Mouse (Mus musculus) forebrain, embryonic 16.5 days (tissue): ENCODE measurements around the gene Gm6588. TPM values are rescaled to one million over a fixed set of nuclear protein-coding genes. Genes with fewer than 3 reads are reported as not detected.
"Not testable (repeated sequence)": the region's sequence is repeated elsewhere in the genome, so short reads cannot be mapped to it uniquely, and the experiment has no call there.

Source experiments
- ATAC-seq: fragments of 200-750 bp; cut with Nextera tagmentation; 2 replicates; pipeline ENCODE4 v1.8.0; 2017; ENCODE audit warnings: mild to moderate bottlenecking, moderate library complexity
- H3K27ac ChIP-seq: fragments of 300-500 bp; sonication (generic); 2 replicates; pipeline ENCODE4 v1.5.1; 2014; ENCODE audit warnings: low read length, control low read depth
- H3K27me3 ChIP-seq: fragments of 300-500 bp; sonication (generic); replicated peaks from 2 replicates; pipeline ENCODE4 v1.6.1; 2014; ENCODE audit warnings: low read length; ENCODE audit not compliant: control insufficient read depth, insufficient read depth
- H3K36me3 ChIP-seq: fragments of 300-500 bp; sonication (generic); 2 replicates; pipeline ENCODE4 v1.6.1; 2014; ENCODE audit not compliant: control insufficient read depth, insufficient read depth
- H3K4me1 ChIP-seq: fragments of 300-500 bp; sonication (generic); replicated peaks from 2 replicates; pipeline ENCODE4 v1.6.1; 2014; ENCODE audit warnings: low read length; ENCODE audit not compliant: control insufficient read depth, insufficient read depth
- H3K4me2 ChIP-seq: fragments of 300-500 bp; sonication (generic); 2 replicates; pipeline ENCODE4 v1.6.1; 2014; ENCODE audit warnings: mild to moderate bottlenecking, low read length, control low read depth
- H3K4me3 ChIP-seq: fragments of 300-500 bp; sonication (generic); replicated peaks from 2 replicates; pipeline ENCODE4 v1.5.1; 2014; ENCODE audit warnings: mild to moderate bottlenecking, low read length, control low read depth
- H3K9ac ChIP-seq: fragments of 300-500 bp; sonication (generic); replicated peaks from 2 replicates; pipeline ENCODE4 v1.6.1; 2014; ENCODE audit warnings: low read depth, low read length, control low read depth
- H3K9me3 ChIP-seq: fragments of 300-500 bp; sonication (generic); 2 replicates; pipeline ENCODE4 v1.6.1; 2016; ENCODE audit warnings: low read length; ENCODE audit not compliant: control insufficient read depth
- WGBS: fragments of 180-500 bp; shearing (Covaris S2); extraction: QIAGEN DNeasy Blood & Tissue Kit; methylation state at CpG from one replicate; pipeline ENCODE4 v1.1.7; 2014; 5-methylcytosine and 5-hydroxymethylcytosine counted together
- polyA plus RNA-seq: library from polyadenylated mRNA; unstranded; fragments of >200 nt; fragmentation: Nextera tagmentation; extraction: Ambion mirVana; gene quantifications from 2 replicates; pipeline ENCODE4 v1.2.1, GENCODE M21; 2015

Gene Gm6588
- polyA plus RNA-seq, result 0.43 and 1.3 TPM in 2 replicates

DNA sequence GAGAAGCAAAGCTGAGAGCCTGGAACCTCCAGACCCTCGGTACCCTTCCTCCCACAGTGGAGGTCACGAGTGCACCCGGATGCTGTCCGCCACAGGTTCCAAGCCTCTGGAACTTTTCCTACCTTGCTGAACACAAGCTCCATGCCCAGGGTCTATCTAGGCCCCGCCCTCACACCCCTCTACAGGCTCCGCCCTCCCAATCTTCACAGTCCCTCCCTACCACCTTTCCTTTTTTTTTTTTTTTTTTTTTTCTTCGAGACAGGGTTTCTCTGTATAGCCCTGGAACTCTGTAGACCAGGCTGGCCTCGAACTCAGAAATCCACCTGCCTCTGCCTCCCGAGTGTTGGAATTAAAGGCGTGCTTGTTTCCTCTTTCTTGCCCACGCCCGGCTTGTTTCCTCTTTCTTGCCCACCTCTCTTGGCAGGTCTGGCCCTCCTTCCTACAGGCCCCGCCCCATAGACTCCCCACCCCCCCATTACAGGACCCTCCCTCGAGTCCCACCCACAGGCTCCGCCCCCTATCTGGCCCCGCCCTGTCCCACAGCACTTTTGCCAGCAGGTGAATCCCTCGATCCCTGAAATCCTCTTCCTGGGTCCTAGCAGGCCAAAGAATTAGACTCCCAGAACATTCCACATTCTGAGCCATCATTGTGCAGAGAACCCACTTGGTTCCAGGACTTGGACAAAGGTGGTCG, at the start of gene Gm6588:
Gene Gm6588, plus strand, starts transcription at position 680 of the 694 bp plus-strand sequence.
- H3K9me3 ChIP-seq, result no peaks in the 10 kb centered on the region
- 73% methylated on average over 18 of the region's 18 CpGs for WGBS
- no peak for ATAC-seq
- H3K4me1 ChIP-seq, result 0 out of 2 replicates have a peak, but pooled peaks cover 4% of the 10 kb centered on the region
- no peak within 1 kb of the TSS for H3K4me2 ChIP-seq
- no peak within 1 kb of the TSS for H3K4me3 ChIP-seq
- no peaks in the 10 kb centered on the region for H3K27me3 ChIP-seq
- no peak within 1 kb of the TSS for H3K27ac ChIP-seq
- no peak within 1 kb of the TSS for H3K9ac ChIP-seq
- H3K36me3 ChIP-seq, result no peaks in the 10 kb centered on the region

DNA sequence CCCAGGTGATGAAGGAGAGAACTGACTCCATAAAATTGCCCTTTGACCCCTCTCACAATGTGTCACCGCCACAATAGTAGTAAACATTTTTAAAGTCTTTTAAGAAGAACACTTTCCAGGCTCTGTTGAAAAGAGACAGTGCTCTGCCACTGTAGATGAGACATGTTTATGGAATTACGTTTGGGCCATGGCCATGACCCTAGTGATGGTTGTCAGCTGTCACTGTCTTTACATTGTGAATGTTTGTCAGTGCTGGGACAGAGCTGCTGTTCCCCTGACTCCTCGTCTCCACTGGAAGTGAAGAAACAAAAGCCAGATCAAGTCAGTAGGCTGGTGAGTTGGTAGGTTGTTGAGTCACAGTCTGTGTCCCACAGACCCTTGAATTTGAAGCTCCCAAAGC, 46.8 kb upstream of the Gm6588 start:
- Histone ChIP-seq H3K4me1 (0 out of 2 replicates have a peak, but pooled peaks cover 2% of the 10 kb centered on the region), H3K27ac (no peak overlapping the region), H3K9ac (no peak overlapping the region), H3K27me3 (no peaks in the 10 kb centered on the region), H3K36me3 (no peaks in the 10 kb centered on the region), H3K4me3 (no peak overlapping the region), H3K9me3 (no peaks in the 10 kb centered on the region), H3K4me2 (no peak overlapping the region)
- ATAC-seq, result no peak
- 76% methylated on average over 3 of the region's 3 CpGs for WGBS

DNA sequence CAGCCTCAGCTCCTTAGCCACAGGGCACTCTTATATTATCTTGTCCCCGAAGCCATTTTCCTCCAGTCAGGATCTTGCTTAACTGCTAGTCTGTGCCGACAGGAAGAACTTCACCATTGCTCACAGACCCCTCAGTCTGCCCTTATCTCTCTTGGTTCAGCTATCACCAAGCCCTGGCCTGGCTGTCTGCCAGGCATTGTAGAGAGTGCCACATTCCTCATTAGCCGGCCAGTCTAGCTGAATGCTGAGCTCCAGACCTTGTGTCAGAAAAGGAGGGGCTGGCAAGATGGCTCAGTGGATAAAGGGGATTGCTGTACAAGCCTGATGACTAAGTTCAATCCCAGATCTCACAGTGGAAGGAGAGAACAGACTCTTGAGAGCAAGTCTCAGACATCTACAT, 43.2 kb upstream of the Gm6588 start:
- Histone ChIP-seq H3K27ac (no peak overlapping the region), H3K36me3 (no peaks in the 10 kb centered on the region), H3K9ac (no peak overlapping the region), H3K27me3 (no peaks in the 10 kb centered on the region), H3K9me3 (no peaks in the 10 kb centered on the region), H3K4me3 (no peak overlapping the region), H3K4me1 (peaks cover 9% of the 10 kb centered on the region), H3K4me2 (no peak overlapping the region)
- 69% methylated on average over 3 of the region's 3 CpGs for WGBS
- ATAC-seq, result no peak

DNA sequence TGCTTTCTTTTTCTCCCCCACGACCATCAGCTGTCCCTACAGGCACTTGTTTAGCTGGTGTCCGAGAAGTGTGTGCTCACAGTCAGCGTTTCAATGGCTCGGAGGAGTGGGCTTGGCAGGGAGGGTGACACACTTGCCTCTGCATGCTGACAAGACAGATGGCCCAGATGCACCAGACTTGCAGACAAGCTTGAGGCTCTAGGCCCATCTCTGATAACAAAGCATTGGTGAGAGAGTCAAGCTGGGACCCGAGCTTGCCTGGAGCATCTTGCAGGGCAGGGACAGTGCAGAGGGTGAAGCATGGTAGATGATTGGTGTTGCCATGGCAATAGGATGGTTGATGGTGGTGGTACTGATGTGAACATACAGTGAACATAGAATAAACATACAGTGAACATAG, 40.0 kb upstream of the Gm6588 start:
- H3K36me3 ChIP-seq, result no peaks in the 10 kb centered on the region
- 57% methylated on average over 5 of the region's 5 CpGs for WGBS
- H3K4me2 ChIP-seq, result no peak overlapping the region
- no peak overlapping the region for H3K4me3 ChIP-seq
- peaks cover 24% of the 10 kb centered on the region for H3K4me1 ChIP-seq
- no peak for ATAC-seq
- H3K27ac ChIP-seq, result no peak overlapping the region
- no peaks in the 10 kb centered on the region for H3K27me3 ChIP-seq
- no peaks in the 10 kb centered on the region for H3K9me3 ChIP-seq
- H3K9ac ChIP-seq, result no peak overlapping the region

DNA sequence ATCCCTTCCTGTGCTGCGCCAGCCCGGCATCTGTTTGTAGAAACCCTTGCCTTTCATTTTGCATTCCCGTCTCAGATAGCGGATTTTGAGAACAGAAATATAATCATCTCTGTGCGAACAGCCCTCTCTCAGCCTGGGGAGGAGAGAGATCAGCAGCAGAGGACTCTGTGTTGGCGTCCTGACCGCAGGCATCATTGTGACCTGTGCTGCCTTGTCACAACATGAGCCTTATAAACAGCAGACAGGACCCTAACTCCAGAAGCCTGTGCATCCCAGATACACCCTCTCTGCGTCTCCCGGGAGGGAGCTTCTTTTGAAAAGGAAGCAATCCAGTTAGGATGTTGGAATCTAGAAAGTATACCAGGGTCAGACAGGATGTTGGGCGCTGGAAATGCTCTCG, 38.2 kb upstream of the Gm6588 start:
- Histone ChIP-seq H3K4me2 (peak overlapping the region; percentile 38; the same call in 1 of the 2 replicates), H3K27ac (peak overlapping the region; percentile 71), H3K36me3 (no peaks in the 10 kb centered on the region), H3K4me3 (no peak overlapping the region), H3K27me3 (no peaks in the 10 kb centered on the region), H3K4me1 (peaks cover 24% of the 10 kb centered on the region), H3K9me3 (no peaks in the 10 kb centered on the region), H3K9ac (peak overlapping the region; percentile 23)
- peak; percentile 16; the same call in 1 of the 2 replicates for ATAC-seq
- WGBS, result 15% methylated on average over 11 of the region's 11 CpGs

DNA sequence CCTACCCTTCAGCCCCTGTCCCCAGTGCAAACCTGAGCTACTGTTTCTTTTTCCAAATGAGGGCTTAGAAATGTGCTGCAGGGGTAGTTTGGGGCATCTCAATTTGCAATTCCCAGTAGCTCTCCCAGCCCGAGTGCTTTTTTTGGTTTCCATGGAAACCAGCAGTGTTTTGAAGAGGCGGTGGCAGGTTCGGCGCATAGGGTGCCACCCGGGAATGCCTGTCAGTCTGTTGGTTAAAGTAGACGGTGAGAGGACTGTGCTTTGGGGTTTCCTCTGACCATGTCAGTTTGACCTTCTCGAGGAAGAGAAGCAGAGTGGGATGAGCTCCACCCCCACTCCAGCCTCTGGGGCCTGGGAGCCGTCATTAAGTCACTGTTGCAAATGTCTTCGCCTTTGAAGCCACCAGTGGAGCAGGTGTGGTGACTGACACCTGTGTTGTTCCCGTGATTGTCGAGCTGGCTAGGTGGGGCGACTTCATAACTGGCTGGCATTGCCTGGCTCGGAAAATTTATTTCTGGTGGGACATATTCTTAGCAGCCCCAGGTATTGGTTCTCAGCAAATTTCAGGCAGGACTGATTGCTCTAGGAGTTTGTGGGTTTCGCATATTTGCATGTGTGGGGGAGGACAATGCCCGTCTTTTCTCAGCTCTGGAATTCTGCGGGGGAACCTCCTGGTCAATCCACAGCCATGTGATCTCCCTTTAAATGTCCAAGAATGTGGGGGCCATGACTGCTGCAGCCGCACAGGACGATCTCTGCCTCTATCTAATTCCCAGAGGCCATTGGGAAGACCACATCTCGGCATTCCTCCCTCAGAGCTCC, 37.5 kb upstream of the Gm6588 start:
- ATAC-seq, result peak; percentile 75
- 14% methylated on average over 19 of the region's 19 CpGs for WGBS
- H3K4me3 ChIP-seq, result no peak overlapping the region
- H3K4me2 ChIP-seq, result peak overlapping the region; percentile 38
- H3K9ac ChIP-seq, result no peak overlapping the region
- H3K4me1 ChIP-seq, result peaks cover 24% of the 10 kb centered on the region
- no peaks in the 10 kb centered on the region for H3K27me3 ChIP-seq
- no peaks in the 10 kb centered on the region for H3K9me3 ChIP-seq
- no peaks in the 10 kb centered on the region for H3K36me3 ChIP-seq
- H3K27ac ChIP-seq, result peak overlapping the region; percentile 71

DNA sequence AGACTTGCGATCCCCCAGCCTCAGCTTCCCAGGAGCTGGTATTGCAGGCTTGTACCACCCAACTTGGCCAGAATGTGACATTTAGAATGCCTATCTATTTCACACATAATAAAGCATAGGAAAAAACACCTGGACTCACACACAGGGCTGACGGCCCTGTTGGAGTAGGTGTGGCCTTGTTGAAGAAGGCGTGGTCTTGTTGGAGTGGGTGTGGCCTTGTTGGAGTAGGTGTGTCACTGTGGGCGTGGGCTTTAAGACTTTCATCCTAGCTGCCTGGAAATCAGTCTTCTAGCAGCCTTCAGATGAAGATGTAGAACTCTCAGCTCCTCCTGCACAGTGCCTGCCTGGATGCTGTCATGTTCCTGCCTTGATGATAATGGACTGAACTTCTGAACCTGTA, 36.4 kb upstream of the Gm6588 start:
- not testable (repeated sequence) for H3K9ac ChIP-seq, H3K9me3 ChIP-seq, ATAC-seq, H3K4me2 ChIP-seq, H3K36me3 ChIP-seq, H3K27me3 ChIP-seq, H3K27ac ChIP-seq, H3K4me3 ChIP-seq
- 88% methylated on average over 4 of the region's 4 CpGs for WGBS
- H3K4me1 ChIP-seq, result peaks cover 24% of the 10 kb centered on the region

DNA sequence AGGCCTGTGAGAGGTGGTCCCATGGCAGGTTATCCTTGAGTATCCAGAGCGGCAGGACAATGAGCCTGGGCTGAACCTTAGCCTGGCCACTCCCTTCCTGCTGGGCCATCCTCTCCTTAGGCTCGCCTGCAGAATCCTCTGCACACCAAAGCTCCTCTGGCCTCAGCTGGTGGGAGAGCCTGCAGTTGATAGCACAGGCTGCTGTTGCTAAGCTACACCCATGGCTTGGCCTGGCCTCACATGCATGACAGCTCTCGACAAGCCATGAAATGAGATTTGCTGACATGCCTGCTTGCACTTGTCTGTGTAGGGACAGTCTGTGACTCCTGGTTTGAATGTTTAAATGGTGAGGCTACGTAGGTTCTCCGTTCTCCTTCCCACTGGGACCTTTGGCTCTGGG, 32.6 kb upstream of the Gm6588 start:
- no peaks in the 10 kb centered on the region for H3K36me3 ChIP-seq
- 55% methylated on average over 5 of the region's 5 CpGs for WGBS
- no peak overlapping the region for H3K9ac ChIP-seq
- no peak overlapping the region for H3K4me3 ChIP-seq
- H3K27ac ChIP-seq, result no peak overlapping the region
- H3K4me2 ChIP-seq, result no peak overlapping the region
- H3K9me3 ChIP-seq, result no peaks in the 10 kb centered on the region
- peaks cover 11% of the 10 kb centered on the region for H3K4me1 ChIP-seq
- no peak for ATAC-seq
- no peaks in the 10 kb centered on the region for H3K27me3 ChIP-seq

DNA sequence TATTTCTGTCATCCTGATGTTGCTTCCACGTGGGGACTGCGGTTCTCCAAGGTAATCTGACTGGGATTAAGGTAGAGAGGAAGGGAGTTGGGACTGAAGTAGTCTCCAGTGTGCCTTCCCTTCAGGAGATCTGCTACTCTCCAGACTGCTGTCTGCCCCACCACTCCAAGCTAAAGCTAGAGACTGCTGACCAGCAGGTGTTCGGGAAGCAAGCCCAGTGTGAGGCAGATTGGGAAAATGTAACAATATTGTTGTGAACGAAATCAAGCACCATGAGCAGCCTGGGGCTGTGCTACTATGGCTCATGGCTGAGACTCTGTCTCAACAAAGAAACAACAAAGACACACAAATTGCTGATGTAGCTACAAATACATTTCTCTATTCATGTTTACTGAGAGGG, 31.2 kb upstream of the Gm6588 start:
- Histone ChIP-seq H3K4me1 (peaks cover 3% of the 10 kb centered on the region), H3K4me2 (no peak overlapping the region), H3K9me3 (no peaks in the 10 kb centered on the region), H3K27me3 (no peaks in the 10 kb centered on the region), H3K27ac (no peak overlapping the region), H3K9ac (no peak overlapping the region), H3K4me3 (no peak overlapping the region), H3K36me3 (no peaks in the 10 kb centered on the region)
- whole genome bisulfite sequencing, result 43% methylated on average over 4 of the region's 4 CpGs
- no peak for ATAC-seq
